Mouse (Mus musculus): ENCODE measurements at regions not wholly inside any gene's neighbourhood (a gene's known extent, or its start where the extent isn't known, plus 50 kb on each side); places are given as distances from the start of the nearest gene placed in this dataset.

DNA sequence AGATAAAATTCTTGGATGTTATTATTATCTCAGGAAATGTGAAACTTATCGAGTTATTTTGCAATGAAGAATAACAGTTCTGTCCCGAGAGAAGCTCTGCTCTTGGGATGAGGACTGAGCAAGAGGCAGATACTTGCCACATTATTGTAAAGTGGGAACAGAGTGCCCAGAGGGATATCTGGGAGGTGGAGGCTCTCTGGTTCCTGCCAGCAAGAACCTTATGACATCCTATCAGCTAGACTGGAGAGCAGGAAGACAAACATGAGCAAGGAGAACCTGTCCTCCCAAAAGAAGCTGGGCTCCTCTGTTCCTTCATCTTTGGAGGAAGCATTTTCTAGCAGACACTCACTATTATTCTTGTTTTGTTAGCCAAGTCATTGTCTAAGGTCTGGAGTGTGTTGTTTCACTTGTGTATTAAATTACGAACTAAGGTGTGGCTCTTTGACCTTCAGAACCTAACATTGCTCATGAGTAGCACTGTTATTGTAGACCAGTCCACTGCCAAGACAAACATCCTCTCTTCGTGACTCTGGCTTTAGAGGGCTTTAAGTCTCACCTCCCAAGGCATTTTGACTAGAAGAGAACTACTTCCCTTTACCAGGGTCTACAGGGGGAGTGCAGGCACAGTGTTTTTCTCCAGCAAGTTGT is 69.6 kb upstream of the Palmd start:
- DNase-seq (ENCODE audit: low spot score in 2 of 2): no peak

All from frontal cortex, postnatal 10 days (tissue).